Mouse (Mus musculus) 3T3-L1 (cell line): Measurements from ENCODE around the gene Unc5c.

Source experiments
- DNase-seq: peaks from one replicate; pipeline ENCODE4 v3.0.0-alpha.2; 2015; ENCODE audit warnings: low read depth, low spot score

The Unc5c gene

DNA sequence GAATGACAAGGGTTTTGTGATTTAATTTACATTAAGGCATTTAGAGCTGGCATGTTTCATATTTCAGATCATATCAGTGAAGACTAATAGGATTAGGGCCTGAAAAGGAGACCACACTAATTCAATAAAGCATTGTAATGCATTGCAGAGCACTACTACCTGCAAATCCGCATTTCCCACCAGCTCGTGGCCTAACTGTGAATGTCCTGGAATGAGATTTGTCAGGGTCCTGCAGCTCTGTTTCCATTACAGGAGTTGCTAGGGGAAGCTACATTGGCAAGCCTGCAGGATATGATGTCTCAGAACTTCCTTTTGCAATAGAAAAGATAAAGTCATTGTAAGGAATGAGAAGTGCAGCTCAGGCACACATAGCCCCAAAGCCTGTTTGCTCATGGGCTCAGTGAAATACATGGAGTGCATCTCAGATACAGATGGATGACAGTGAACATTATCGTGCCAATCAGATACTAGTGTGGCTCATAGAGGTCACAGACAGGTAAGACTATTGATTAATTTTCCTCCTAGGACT is 236.4 kb downstream of the Unc5c start:
- no peak for DNase-seq

DNA sequence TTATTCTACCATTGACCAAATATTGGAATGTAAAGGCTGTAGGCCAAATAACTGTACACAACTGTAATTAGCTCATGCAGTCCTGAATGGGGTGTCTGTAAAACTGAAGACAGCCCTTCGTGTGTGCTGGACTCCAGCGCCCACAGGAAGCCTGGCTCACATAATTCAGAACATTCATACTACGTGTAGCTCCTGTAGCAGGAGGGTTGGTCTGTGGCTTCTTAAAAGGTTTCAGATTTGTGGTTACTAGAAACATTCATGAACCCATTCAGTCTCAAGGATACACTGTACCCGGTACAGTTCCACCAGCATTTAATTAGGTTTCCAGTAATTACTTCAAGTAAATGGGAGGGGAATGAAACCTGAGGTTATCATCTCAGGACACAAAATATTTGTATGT is 246.6 kb downstream of the Unc5c start:
- DNase-seq, result no peak

DNA sequence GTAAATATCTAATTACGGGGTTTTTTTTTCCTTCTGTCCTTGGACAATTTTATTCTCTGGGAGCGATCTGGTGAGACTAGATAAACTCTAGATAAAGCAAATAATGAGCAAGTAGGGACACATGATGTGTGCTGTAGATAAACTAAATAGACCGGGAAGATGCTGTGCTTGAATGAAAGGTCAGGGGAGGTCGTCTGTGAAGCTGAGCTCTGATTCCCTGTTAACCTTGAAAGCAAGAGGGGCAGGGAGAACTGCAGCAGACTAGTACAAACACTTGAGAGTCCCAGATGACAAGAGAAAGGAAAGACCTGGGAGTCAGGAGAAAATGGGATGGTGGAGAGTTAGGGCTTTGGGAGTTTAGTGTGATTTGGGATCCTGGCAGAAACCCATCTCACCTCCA is 251.4 kb downstream of the Unc5c start:
- DNase-seq, result no peak

DNA sequence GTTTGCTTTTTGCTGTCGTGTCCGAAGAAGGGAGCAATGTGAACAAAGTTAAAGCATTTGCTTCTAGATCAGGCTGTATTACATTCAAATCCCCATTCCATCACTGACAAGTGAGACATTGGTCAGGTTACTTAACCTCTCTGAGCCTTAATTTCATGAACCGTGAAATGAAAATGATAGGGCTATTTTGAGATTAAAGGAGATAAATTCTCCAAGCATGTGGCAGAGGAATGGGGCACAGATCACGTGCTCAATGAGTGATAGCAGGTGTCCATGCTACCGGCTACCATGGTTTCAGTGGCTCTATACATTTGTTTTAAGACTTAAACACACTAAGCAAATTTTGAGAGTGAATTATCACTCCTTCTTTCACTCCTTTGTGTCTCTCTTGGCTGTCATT is 254.0 kb downstream of the Unc5c start:
- DNase-seq, result no peak

DNA sequence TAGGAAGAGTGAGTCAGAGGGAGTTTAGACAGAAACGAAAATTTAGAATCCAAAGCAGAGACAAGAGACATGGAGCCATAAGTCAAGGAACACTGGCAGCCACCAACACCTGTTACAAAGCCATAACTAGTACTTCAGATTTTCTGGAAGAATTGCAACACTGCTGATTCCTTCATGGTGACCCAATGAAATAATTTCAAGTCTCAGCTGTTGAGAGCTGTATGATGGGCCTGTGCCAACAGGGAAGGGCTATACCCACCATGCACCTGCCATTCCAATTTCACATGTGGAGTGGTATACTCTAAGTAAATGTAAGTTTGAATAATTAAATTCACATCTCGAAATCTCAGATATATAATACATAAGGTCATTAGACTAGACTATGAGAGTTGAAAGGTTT is 259.5 kb downstream of the Unc5c start:
- DNase-seq, result no peak

DNA sequence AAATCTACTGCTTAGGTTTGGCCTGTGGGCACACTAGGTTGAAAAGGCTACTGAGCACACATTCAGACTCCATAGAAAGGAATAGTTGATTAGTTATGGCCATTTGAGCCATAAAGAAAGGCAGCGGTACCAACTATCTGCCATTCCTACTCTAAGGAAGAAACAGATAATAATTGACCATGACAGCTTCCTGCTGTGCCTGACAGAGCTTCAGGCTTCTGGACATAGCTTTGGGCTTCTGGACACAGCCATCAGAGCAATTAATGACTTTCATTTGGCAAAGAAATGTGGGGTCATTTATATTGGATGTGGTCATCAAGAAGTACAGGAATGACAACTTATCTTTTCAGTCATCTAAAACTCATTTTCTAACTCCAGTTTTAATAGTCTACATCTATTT is 260.4 kb downstream of the Unc5c start:
- no peak for DNase-seq

DNA sequence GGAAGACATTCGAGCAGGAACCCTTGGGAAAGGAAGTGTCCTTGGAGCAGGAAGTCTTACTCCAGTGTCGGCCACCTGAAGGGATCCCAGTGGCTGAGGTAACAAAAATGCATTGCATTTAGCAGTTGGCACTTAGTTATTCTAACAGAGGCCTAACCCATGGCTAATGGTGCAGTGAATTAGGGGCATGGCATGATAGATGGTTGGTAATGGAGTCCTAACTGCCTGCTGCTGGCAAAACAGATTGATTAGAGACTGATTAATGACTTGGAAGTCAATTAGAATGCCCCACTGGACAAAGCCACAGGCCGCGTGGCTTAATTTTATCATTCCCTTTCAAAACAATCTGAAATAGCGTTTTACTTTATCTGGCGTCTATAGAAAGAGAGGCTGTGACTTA is 268.8 kb downstream of the Unc5c start:
- DNase-seq, result no peak

DNA sequence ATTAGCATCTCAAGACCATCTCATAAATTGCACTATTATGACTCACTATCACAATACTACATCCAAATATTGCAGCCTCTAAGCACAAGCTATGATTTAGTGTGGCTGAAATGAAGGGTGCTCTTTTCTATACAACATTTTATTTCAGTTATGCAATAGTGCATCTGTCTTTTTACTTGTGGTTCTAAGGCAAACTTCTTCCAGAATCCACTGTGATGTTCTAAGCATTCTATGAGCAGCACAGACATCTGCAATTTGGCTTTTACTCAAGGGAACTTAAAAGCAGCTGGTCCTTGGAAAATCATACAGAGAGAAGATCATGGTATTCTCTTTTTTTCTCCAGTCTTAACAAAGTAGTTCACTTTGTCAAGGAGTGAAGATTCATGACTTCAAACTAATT is 270.3 kb downstream of the Unc5c start:
- DNase-seq, result no peak

DNA sequence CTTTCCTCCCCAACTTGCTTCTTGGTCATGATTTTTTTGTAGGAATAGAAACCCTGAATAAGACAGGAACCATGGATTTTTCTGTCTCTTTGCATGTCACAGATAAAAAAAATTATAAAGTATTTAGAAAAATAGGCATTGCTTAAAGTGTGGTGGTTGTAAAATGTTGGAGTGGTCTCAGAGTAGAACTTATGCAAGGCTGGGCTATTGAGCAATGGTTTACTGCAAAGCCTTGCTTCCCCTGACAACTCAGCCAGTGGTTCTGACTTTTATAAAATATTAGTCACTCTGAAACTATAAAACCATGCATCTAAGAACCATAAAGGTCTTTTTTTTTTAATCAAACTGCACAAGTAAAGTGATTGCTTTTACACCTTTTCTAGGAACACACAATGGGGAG is 280.3 kb downstream of the Unc5c start:
- DNase-seq, result no peak

DNA sequence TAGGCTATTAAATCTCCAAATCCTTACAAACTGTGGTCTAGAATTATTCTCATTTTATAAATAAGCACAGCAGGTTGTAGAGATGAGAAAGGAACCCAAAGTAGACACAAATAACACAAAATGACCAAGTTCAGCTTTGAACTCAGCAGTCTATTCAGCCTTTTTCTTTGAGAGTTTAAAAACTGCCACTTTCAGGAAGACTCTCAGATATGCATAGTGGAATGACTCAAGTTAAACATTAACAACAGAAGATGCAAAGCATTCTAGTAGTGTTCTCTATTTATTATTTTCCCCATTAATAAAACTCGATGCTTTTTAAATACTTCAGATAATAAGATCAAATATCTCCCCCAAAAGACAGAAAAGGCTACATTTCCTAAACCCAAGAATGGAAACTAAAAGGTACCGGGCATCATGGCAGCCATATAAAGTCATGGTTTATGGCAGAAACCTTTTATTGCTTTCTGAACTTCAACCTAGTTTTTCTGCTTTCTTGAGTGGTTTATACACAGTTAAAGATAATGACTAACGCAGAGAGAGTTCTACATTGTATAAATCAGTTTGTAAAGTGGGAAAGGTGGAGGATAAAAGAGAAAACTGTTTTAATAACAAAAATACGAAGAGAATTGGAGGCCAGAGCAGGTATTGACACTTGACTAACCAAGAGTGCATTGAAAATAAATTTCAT is 283.8 kb downstream of the Unc5c start:
- DNase-seq, result no peak

DNA sequence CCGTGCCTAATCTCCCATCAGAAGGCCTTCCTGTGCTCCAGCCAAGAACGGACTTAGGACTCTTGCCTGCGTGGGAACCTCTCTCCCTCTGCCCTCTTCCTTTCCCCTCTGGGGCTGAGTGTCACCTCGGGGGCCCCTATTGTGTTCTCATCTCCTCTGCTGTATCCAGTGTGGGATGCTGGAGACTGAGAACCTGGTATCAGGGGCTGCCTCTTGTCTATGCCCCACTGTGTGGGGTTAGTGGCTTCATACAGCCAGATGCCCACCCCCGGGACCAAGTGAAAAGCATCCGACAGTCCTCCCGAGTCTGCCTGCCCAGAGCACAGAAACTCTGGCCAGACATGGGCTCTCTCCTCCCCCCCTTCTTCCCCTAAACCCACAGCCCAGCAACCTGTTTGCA is 287.2 kb downstream of the Unc5c start:
- DNase-seq, result no peak

DNA sequence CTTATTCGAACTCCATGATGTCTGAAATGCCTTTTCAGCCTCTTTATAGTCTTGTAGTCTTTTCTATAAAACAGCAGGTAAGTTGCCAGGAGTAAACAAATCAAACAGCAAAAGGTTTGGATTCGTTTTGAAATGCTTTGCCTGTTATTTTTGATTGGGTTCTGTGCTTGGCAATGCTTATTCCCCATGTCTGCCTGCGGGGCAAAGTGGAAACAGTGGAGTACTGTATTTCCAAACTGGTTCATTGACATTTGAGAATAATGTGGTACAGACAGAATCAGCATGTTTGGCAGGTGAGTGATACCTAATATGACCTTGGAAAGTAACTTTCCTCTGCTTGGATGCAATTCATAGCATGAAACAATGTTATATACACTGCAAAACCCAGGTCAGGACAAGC is 292.2 kb downstream of the Unc5c start:
- no peak for DNase-seq

DNA sequence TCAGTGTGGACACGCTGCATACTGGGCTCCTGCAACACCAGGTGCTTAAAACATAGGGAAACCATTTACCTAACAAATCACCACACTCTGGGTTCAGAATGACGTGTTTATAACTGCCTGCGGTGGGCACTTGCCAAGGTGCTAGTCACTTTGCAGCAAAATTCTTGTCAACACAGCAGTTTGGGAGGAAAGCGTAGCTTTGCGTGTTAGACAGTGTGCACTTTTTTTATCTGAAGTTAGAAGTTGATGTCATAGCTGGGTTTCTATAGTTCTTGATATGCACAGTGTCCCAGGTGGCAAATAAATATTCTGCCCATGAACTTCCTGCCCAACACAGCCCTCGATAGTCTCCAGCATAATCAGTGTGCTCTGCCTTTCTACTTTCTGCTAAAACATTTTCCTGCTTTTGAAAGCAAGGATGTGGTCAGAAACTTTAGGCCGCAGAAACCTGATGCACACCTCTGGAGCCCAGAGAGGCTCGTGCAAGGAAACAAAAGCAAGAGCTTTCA is 313.4 kb downstream of the Unc5c start:
- no peak for DNase-seq

DNA sequence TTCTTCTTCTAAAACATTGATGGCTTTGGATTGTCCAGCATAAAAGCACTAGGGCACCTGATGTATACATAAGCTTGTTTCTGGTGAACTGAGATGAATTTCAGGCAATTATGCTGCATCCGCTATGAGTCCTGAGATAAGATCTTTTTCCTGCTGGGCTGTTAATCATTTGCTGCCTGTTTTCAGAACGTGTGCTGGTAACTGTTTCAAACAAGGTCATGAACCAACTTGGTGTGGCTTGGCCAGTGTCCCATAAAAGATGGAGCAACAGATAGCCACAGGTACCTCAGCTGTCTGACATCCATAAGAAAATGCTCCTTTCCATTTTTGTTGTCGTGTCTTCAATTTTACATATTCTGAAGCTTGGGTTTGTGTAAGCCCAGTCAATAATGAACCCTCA is 314.2 kb downstream of the Unc5c start:
- DNase-seq, result no peak

DNA sequence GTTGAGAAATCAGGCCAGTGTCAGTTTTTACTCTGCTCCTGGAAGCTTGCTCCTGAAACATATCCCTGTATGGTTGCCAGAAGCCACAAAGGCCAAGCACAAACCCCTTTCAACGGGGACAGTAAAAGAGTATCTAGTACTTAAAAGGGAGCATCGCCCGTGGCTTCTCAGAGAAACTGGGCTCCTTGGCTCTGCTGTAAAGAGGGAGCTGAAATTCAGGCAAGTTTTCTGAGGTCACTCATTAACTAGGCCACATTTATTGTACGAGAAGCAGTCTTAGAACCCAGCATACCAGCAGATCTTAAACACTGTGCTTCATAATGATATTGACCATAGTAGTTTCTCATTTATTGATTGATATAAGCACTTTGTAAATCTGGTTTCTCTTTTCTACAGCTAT is 317.5 kb downstream of the Unc5c start:
- no peak for DNase-seq

DNA sequence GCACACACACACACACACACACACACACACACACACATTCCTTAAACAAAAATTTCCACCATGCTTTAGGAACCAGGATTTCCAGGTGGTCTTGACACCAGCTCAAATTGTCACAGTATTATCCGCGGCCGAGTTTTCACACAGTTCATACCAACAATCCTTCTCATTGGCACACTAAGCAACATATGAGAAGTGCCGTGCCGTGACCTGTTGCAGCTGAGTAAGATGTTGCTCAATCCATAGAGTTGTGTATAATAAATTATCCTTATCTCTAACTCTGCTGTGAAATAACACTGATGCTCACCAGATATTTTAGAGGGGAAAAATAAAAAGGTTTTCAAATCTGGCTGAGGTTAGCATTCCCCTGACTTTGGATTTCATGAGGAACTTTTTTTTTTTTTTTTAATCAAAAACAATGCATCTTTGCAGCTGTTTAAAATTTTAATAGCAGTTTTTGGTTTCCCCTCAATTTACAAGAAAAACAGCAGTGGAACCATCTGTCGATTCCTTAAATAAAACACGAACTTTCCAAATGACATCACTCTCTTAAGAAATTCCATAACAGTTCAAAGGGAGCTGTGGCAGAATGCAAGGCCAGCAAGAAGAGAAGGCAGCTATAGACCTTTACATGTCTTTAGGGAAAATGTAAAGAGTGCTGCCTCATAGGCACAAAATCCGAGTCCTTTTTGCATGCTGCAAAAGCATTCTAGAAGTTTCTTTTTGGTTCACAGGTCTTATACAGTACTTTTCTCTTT is 326.2 kb downstream of the Unc5c start:
- no peak for DNase-seq

DNA sequence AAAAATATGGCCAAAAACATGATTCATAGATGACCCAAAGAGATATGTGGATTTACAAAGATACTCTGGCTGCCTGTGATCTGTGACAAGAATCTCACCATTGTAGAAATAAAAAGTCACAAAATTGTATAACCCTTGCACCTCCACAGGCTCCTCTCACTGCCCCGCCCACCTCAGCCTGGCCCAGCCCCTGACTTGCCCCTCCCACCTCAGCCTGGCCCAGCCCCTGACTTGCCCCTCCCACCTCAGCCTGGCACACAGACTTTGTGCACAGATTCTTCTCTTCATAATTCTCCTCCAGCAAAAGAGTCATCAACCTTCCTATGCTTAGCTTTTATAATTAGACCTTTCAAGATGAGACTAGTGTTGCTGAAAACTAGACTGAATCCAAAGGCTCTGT is 327.1 kb downstream of the Unc5c start:
- no peak for DNase-seq

DNA sequence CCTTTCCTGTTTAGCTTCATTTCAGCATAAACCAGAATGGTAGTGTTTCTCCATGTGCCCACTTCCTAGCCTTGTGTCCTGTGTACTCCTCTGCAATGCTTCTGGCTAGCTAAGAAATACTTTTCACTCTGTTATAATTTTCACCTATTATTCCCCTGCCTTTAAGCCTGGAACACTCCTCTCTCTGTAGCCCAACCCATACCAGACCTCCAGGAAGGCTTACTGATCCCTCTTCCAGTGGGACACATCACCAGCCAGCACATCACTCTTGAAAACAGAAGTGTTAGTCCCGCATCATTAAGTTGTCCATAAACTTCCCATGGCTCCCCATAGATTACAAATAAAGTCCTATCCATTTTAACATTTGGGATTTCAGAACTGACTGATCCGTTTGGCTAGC is 328.7 kb downstream of the Unc5c start:
- DNase-seq, result no peak

DNA sequence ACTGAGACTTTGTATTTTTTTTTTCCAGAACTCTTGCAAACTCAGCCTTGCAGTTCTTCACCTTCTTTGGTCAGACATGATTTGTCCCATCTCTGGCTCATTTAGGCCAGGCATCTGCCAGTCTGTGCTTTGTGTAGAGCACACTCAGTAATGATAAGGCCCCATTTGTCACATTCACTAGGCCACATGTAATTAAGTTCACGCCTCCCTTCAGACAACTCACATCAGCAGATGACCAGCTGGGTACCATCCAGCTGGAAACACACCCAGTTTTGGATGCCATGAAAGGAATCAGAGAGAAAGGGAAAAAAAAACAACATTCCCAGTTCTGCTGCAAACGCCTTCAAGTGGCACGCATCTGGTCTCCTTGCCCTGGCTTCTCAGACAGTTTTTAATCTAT is 329.4 kb downstream of the Unc5c start:
- DNase-seq, result no peak

DNA sequence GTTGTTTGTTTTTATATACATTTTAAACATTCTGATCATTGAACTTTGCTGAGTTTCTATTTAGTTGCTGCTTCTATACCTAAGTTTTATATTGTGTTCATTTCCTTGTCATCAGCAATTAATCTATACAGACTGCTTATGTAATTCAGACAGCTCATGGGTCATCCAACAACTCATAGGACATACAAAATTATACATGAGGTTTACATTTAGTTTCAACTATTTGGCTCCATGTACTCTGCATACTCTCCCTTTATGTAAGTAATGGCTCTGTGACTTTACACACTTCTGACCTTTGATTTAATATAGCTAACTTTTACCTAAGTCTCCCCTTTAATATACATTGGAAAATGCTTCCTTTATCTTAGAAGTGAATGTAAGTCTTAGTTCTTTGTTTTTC is 332.4 kb downstream of the Unc5c start:
- DNase-seq, result no peak

DNA sequence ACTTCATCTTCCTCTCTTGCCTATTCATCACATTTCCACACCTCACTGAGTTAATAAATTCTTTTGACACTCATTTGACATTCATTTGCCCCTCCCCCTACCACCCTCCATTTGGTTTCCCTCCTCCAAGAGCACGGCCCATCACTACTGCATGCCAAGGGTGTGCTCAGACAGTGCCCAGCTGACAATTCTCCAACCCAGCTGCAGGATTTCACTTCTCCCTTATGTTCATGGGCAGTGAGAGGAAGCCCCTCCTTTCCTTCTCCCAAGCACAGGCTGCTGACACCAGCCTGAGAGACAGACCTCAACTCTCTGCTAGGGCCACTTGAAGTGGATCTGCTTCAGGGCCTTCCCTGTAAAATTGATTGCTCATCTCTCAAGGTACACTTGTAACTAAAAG is 332.8 kb downstream of the Unc5c start:
- DNase-seq, result no peak

DNA sequence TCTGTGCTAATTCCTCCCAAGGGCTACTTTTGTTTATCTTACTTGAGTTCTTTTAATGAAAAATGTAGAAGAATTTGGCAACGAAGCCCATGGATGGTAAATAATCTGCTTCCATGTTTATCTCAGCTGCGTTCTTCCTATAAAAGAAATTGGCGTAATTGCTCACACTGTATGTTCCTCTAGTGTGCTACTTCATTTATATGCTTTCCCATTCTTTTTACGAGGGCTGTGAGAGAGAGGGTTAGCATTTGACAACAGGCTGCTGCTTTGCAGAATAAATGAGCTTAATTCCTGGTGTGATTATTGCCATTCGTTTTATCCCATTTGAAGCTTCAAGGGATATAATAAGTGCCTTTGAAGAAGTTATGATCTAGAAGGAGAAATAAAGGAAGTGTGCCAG is 339.1 kb downstream of the Unc5c start:
- DNase-seq, result no peak

DNA sequence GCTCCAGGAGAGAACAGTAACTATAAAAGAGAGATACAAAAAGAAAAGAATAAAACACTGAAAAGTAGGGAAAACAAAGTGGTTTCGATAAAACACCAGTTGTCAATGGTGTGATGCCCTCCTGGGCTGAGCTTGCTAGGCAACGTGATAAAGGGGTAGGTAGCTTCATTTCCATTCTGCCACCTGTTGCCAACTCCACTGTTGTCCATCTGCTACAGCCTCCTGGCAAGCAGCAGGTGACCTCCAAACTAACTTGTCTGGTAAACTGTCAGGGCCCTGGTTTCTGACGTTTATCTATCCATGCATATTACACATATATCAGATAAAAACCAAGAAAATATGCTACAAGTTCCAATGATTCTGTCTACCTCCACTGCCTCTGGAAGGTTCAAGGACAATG is 344.6 kb downstream of the Unc5c start:
- DNase-seq, result no peak
